Mouse (Mus musculus): ENCODE measurements around the gene Sidt1. TPM values are rescaled to one million over a fixed set of nuclear protein-coding genes. Genes with fewer than 3 reads are reported as not detected.

The Sidt1 gene
- total RNA-seq, 4 experiments from 2014 or later, result 30.7 to 36.5 (median 32.2) TPM

- no peak for DNase-seq (ENCODE audit: low spot score in 2 of 2)
These were observed 80.3 kb downstream of the Sidt1 start for GRCm38 (mm10) chr16:44252735-44253134.

- DNase-seq (ENCODE audit: low spot score in 2 of 2), result no peak
These were observed 83.0 kb downstream of the Sidt1 start for GRCm38 (mm10) chr16:44249985-44250384.

GRCm38 (mm10) chr16:44243323-44243722 is 89.7 kb downstream of the Sidt1 start:
- no peak for DNase-seq (ENCODE audit: low spot score in 2 of 2)

GRCm38 (mm10) chr16:44242633-44243032 is 90.4 kb downstream of the Sidt1 start:
- peak in 1 of 2 experiments; percentile 48 for DNase-seq (ENCODE audit: low spot score in 2 of 2)

- no peak for DNase-seq (ENCODE audit: low spot score in 2 of 2)
These were observed 92.6 kb downstream of the Sidt1 start for GRCm38 (mm10) chr16:44240406-44240805.

GRCm38 (mm10) chr16:44238835-44239263 is 94.1 kb downstream of the Sidt1 start:
- DNase-seq (ENCODE audit: low spot score in 2 of 2), result peak in 1 of 2 experiments; percentile 43

- DNase-seq (ENCODE audit: low spot score in 2 of 2), result no peak
These were observed 95.2 kb downstream of the Sidt1 start for GRCm38 (mm10) chr16:44237836-44238235.

GRCm38 (mm10) chr16:44233019-44233418 is 100.0 kb downstream of the Sidt1 start:
- DNase-seq (ENCODE audit: low spot score in 2 of 2), result no peak

GRCm38 (mm10) chr16:44226706-44227291 is 106.2 kb downstream of the Sidt1 start:
- no peak for DNase-seq (ENCODE audit: low spot score in 2 of 2)

GRCm38 (mm10) chr16:44221463-44221862 is 111.5 kb downstream of the Sidt1 start:
- no peak for DNase-seq (ENCODE audit: low spot score in 2 of 2)

GRCm38 (mm10) chr16:44216417-44216816 is 116.6 kb downstream of the Sidt1 start:
- no peak for DNase-seq (ENCODE audit: low spot score in 2 of 2)

- DNase-seq (ENCODE audit: low spot score in 2 of 2), result no peak
These were observed 117.5 kb downstream of the Sidt1 start for GRCm38 (mm10) chr16:44215513-44215912.

GRCm38 (mm10) chr16:44212703-44213102 is 120.3 kb downstream of the Sidt1 start:
- DNase-seq (ENCODE audit: low spot score in 2 of 2), result no peak

GRCm38 (mm10) chr16:44211054-44211414 is 122.0 kb downstream of the Sidt1 start:
- no peak for DNase-seq (ENCODE audit: low spot score in 2 of 2)

GRCm38 (mm10) chr16:44210156-44211053 is 122.6 kb downstream of the Sidt1 start:
- DNase-seq (ENCODE audit: low spot score in 2 of 2), result no peak

- DNase-seq (ENCODE audit: low spot score in 2 of 2), result no peak
These were observed 127.0 kb downstream of the Sidt1 start for GRCm38 (mm10) chr16:44205973-44206372.

- DNase-seq (ENCODE audit: low spot score in 2 of 2), result no peak
These were observed 128.7 kb downstream of the Sidt1 start for GRCm38 (mm10) chr16:44204331-44204730.

- no peak for DNase-seq (ENCODE audit: low spot score in 2 of 2)
These were observed 132.8 kb downstream of the Sidt1 start for GRCm38 (mm10) chr16:44200146-44200545.

GRCm38 (mm10) chr16:44199066-44199703 is 133.8 kb downstream of the Sidt1 start:
- DNase-seq (ENCODE audit: low spot score in 2 of 2), result no peak

GRCm38 (mm10) chr16:44190968-44191367 is 142.0 kb downstream of the Sidt1 start:
- DNase-seq (ENCODE audit: low spot score in 2 of 2), result no peak

Measured in left cerebral cortex, adult 8-10 months (tissue).